Mouse (Mus musculus) embryonic facial prominence, embryonic 11.5 days (tissue): ENCODE measurements around the gene Actn4. TPM values are rescaled to one million over a fixed set of nuclear protein-coding genes. Genes with fewer than 3 reads are reported as not detected.

Experiments
- ATAC-seq: fragments of 200-750 bp; cut with Nextera tagmentation; replicated peaks from 2 replicates; pipeline ENCODE4 v1.8.0; 2017; ENCODE audit warnings: low read depth; ENCODE audit not compliant: insufficient number of reproducible peaks, low FRiP score, low TSS enrichment
- DNase-seq: peaks from one replicate; pipeline ENCODE4 v3.0.0-alpha.2; 2015; ENCODE audit warnings: low spot score
- H3K27ac ChIP-seq: fragments of 300-500 bp; sonication (generic); replicated peaks from 2 replicates; pipeline ENCODE4 v1.5.1; 2014; ENCODE audit warnings: mild to moderate bottlenecking, low read depth, low read length, control low read depth
- H3K27me3 ChIP-seq: fragments of 300-500 bp; sonication (generic); 2 replicates; pipeline ENCODE4 v1.6.1; 2014; ENCODE audit warnings: mild to moderate bottlenecking, low read length, moderate library complexity, mixed read lengths; ENCODE audit not compliant: control insufficient read depth, insufficient read depth
- H3K36me3 ChIP-seq: fragments of 300-500 bp; sonication (generic); replicated peaks from 2 replicates; pipeline ENCODE4 v1.6.1; 2014; ENCODE audit warnings: low read depth, mild to moderate bottlenecking, low read length, moderate library complexity, mixed read lengths; ENCODE audit not compliant: control insufficient read depth, insufficient read depth
- H3K4me1 ChIP-seq: fragments of 300-500 bp; sonication (generic); 2 replicates; pipeline ENCODE4 v1.6.1; 2014; ENCODE audit warnings: low read length, mixed read lengths; ENCODE audit not compliant: control insufficient read depth, insufficient read depth
- H3K4me2 ChIP-seq: fragments of 300-500 bp; sonication (generic); 2 replicates; pipeline ENCODE4 v1.6.1; 2014; ENCODE audit warnings: low read depth, mild to moderate bottlenecking, control low read depth, low read length, moderate library complexity
- H3K4me3 ChIP-seq: fragments of 300-500 bp; sonication (generic); 2 replicates; pipeline ENCODE4 v1.5.1; 2014; ENCODE audit warnings: low read depth, low read length, control low read depth
- H3K9ac ChIP-seq: fragments of 300-500 bp; sonication (generic); replicated peaks from 2 replicates; pipeline ENCODE4 v1.6.1; 2014; ENCODE audit warnings: mild to moderate bottlenecking, control low read depth, low read length
- H3K9me3 ChIP-seq: fragments of 300-500 bp; sonication (generic); replicated peaks from 2 replicates; pipeline ENCODE4 v1.6.1; 2016; ENCODE audit warnings: mild to moderate bottlenecking, low read length, inconsistent platforms, mixed read lengths; ENCODE audit not compliant: control insufficient read depth
- WGBS: fragments of 180-500 bp; shearing (Covaris S2); extraction: QIAGEN DNeasy Blood & Tissue Kit; methylation state at CpG from one replicate; pipeline ENCODE4 v1.1.7; 2014; 5-methylcytosine and 5-hydroxymethylcytosine counted together
- polyA plus RNA-seq: library from polyadenylated mRNA; unstranded; fragments of >200 nt; fragmentation: Nextera tagmentation; extraction: Ambion mirVana; gene quantifications from 2 replicates; pipeline ENCODE4 v1.2.1, GENCODE M21; 2014

The Actn4 gene
- polyA plus RNA-seq, 1 experiment from 2014 or later = 190 TPM

DNA sequence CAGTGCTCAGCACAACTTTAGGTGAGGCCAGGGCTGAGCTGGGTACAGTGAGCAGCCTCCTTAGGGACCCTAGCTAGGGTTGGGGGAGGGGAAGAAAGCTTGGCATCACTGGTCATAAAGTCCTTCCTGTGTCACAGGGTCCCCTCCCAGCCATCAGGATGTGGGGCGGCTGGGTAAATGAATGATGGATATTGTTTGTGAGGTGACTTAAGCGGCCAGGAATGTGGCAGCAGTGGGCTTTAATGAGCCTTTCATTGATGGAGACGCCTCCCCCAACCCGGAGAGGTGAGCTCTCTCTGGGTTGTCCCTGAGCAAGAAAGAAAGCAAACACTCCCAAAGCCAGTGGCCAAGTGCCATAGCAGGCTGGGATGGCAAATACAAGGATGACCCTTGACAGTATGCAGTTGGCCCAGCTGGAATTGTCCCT lies 38.3 kb downstream of the Actn4 start:
- no peaks in the 10 kb centered on the region for H3K36me3 ChIP-seq
- H3K27ac ChIP-seq = peak overlapping the region; percentile 72
- WGBS = 3% methylated on average over 4 of the region's 4 CpGs
- no peak overlapping the region for H3K4me2 ChIP-seq
- H3K4me1 ChIP-seq = peaks cover 15% of the 10 kb centered on the region
- H3K9me3 ChIP-seq = no peaks in the 10 kb centered on the region
- H3K9ac ChIP-seq = no peak overlapping the region
- ATAC-seq (no peak; the same call in 1 of the 2 replicates), DNase-seq (peak; percentile 59)
- H3K4me3 ChIP-seq = no peak overlapping the region
- no peaks in the 10 kb centered on the region for H3K27me3 ChIP-seq

DNA sequence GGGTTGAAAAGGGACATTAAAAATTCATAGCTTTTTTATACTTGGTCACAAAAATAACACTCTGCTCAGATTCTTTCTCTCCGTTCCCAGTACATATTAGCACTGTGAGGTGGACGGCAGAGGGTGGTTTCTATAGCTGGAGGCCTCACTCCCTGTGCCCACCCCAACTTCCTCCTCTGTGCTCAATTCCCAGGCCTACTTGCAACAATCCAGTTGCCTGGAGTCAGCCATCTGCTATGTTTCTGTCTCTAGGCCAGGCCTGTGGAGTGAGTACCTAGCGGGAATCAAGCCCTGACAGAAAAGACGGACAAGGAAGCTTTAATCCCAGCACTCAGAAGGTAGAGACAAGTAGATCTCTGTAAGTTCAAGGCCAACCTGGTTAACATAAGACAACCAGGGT lies 39.5 kb downstream of the Actn4 start:
- Histone ChIP-seq H3K36me3 (peaks cover 4% of the 10 kb centered on the region), H3K9ac (no peak overlapping the region), H3K4me2 (no peak overlapping the region), H3K4me3 (no peak overlapping the region), H3K4me1 (peaks cover 15% of the 10 kb centered on the region), H3K27ac (no peak overlapping the region), H3K27me3 (no peaks in the 10 kb centered on the region), H3K9me3 (no peaks in the 10 kb centered on the region)
- ATAC-seq (no peak), DNase-seq (no peak)
- WGBS = 66% methylated on average over 4 of the region's 4 CpGs

DNA sequence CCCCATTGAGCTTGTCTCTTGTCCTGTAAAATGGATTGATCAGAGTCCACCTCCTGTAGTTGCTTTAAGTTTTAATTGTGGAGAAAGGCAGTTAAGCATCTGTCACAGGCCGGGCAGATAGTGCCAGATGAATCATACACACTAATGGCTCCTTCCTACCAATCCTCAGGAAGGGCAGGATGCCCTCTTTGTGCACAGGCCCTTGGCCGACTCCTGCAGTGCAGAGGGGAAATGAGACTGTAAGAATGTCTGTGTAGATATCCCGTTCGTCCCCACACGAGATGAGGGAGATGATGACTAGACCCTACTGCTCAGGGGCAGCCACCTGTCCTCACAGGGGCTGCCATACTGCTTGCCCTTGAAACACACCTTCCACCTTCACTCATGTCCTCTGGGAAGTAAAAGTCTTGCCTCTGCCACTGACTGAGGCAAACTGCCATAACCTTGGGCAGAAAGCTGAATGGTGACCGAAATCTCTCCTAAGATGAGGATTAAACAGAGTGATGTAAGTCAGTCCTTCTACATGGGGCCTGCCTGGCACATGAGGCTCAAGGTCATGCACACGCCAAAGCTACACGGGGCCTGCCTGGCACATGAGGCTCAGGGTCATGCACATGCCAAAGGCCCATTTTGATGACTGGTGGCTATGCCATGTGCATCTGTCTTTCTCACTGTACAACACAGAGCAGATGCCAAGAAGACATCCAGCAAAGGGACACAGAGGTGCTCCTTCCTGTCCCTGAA lies 40.2 kb downstream of the Actn4 start:
- Histone ChIP-seq H3K27ac (no peak overlapping the region), H3K4me1 (peaks cover 15% of the 10 kb centered on the region), H3K9ac (no peak overlapping the region), H3K9me3 (no peaks in the 10 kb centered on the region), H3K4me2 (no peak overlapping the region), H3K4me3 (no peak overlapping the region), H3K27me3 (no peaks in the 10 kb centered on the region), H3K36me3 (peaks cover 4% of the 10 kb centered on the region)
- 84% methylated on average over 8 of the region's 8 CpGs for WGBS
- ATAC-seq (no peak), DNase-seq (no peak)

DNA sequence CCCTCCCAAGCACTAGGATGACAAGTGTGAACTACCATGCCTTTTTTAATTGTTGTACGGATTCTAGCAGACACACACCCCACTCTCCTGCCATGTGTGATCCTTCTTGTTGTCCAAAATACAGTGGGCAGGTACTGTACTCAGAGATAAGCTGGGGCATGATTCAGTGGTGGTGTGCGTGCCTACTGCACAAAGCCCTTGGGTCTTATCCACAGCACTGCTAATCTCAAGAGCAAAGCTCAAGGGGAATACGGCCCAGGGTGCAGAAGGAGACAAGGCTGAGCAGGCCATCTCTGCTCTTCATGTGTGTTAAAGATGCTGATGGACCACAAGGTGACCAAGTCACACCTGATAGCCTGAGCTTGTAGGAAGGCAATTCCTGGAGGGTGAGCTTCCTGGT lies 41.0 kb downstream of the Actn4 start:
- H3K9ac ChIP-seq = no peak overlapping the region
- no peak for DNase-seq
- no peak for ATAC-seq
- H3K9me3 ChIP-seq = no peaks in the 10 kb centered on the region
- peaks cover 15% of the 10 kb centered on the region for H3K4me1 ChIP-seq
- H3K36me3 ChIP-seq = peaks cover 9% of the 10 kb centered on the region
- H3K27me3 ChIP-seq = no peaks in the 10 kb centered on the region
- H3K4me3 ChIP-seq = no peak overlapping the region
- no peak overlapping the region for H3K4me2 ChIP-seq
- no peak overlapping the region for H3K27ac ChIP-seq
- WGBS = 91% methylated on average over 3 of the region's 3 CpGs

DNA sequence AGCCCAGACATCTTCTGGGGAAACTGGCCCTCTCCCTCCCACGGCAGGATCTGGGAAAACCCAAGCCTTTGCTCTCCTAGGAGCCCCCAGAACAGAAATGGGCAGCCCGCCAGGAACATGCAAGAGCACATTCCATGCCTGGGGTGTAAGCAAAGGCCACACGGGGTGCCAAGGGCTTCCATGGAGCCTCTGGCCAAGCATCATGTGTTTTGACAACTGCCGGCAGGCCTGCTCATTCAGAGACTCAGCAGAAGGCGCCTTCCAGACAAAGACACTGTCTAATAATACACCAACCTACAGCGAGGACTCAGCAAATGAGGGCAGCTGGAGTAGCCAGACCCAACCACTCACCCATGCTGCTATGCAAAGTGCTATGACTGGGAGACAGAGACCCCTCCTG lies 42.3 kb downstream of the Actn4 start:
- 58% methylated on average over 6 of the region's 6 CpGs for whole genome bisulfite sequencing
- DNase-seq (peak; percentile 55), ATAC-seq (peak; percentile 44; the same call in 1 of the 2 replicates)
- no peaks in the 10 kb centered on the region for H3K9me3 ChIP-seq
- H3K4me1 ChIP-seq = peaks cover 10% of the 10 kb centered on the region
- no peak overlapping the region for H3K4me3 ChIP-seq
- H3K27ac ChIP-seq = 0 out of 2 replicates have a peak overlapping the region, but pooled peaks have one; percentile 5
- no peak overlapping the region for H3K9ac ChIP-seq
- H3K27me3 ChIP-seq = no peaks in the 10 kb centered on the region
- H3K4me2 ChIP-seq = no peak overlapping the region
- H3K36me3 ChIP-seq = peaks cover 22% of the 10 kb centered on the region

DNA sequence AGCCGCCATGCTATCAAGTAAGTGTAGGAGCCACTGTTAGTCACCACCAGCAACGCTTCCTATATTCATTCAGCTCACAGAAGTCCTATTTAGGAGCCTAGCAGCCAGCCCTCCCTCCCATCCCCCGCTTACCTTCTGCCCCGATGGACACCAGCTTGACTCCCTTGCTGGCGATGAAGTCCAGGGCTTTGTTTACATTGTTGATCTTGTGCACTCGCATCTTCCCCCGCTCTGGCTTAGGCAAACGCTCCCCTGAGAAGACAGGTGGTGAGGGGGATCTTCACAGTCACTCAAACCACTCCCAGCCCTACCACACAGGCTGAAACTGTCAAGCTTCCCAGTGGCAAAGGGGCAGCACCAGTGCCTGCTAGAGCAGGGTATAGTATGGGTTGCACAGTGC lies 43.6 kb downstream of the Actn4 start:
- no peaks in the 10 kb centered on the region for H3K27me3 ChIP-seq
- peaks cover under 1% of the 10 kb centered on the region; the same call in 1 of the 2 replicates for H3K4me1 ChIP-seq
- H3K4me2 ChIP-seq = no peak overlapping the region
- WGBS = 72% methylated on average over 8 of the region's 8 CpGs
- no peak overlapping the region for H3K27ac ChIP-seq
- H3K9ac ChIP-seq = no peak overlapping the region
- H3K4me3 ChIP-seq = no peak overlapping the region
- ATAC-seq (no peak), DNase-seq (no peak)
- no peaks in the 10 kb centered on the region for H3K9me3 ChIP-seq
- peaks cover 24% of the 10 kb centered on the region for H3K36me3 ChIP-seq

DNA sequence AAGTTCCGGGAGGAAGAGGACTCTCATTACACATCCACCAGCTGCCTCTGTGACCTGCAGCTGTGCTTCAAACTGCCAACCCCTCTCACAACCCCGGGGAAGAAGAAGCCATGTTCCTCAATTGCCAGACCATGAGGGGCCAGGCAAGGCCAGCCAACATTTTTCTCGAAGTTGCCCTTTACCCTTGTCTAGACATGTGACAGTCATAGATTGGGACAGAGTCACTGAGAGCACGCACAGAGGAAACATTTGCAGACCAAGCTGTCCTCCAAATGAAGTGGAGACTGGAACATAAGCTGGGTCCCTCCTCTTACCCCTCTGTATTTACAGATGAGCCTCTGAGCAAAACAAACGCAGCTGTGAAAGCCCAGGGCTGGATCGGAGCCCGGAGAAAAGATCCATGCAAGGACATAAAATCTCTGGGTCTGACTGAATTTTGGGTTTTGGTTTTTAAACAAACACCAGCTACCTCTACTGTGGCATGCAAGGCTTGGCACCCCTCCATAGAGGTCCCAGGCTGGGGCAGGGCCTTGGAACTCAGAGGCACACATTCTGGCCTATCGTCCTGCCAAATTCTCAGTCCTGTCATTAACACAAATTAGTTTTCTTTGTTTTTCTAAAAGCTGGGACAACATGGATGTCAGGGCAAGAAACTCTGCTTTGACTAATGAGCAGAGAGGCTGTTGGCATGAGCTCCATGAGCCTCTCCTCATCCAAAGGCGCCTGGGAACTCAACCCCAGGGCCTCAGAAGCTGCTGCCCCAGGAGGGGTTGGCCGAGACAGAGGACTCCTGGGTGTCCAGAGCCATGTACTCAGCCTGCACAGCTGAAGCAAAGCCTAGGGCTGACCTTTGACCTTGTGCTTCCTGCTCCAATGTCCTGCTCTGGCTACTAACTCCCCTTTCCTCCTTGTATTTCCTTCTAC lies 44.4 kb downstream of the Actn4 start:
- no peak for DNase-seq
- 75% methylated on average over 10 of the region's 10 CpGs for WGBS
- no peak for ATAC-seq
- Histone ChIP-seq H3K9me3 (no peaks in the 10 kb centered on the region), H3K27me3 (no peaks in the 10 kb centered on the region), H3K4me1 (no peaks in the 10 kb centered on the region), H3K36me3 (peaks cover 25% of the 10 kb centered on the region), H3K27ac (no peak overlapping the region), H3K9ac (no peak overlapping the region), H3K4me3 (no peak overlapping the region), H3K4me2 (no peak overlapping the region)

DNA sequence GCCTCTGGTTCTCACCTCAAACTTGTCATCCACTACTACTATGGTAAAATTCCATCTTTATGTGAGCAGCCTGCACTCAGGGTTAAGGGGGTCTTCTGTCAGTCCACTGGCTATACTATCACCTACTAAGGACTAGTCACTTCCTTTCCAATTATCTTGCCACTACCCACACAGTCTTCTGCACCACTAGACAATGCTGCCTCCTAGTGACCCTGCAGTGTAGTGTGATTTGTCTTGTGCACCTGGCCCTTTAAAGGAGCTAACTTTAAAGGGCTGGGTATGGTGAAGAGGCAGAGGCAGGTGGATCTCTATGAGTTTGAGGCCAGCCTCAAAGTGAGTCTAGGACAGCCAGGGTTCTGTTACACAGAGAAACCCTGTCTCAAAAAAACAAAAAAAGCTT lies 45.6 kb downstream of the Actn4 start:
- H3K27me3 ChIP-seq = no peaks in the 10 kb centered on the region
- no peaks in the 10 kb centered on the region for H3K4me1 ChIP-seq
- no peak for DNase-seq
- no peak overlapping the region for H3K4me2 ChIP-seq
- H3K36me3 ChIP-seq = peaks cover 27% of the 10 kb centered on the region
- no peak overlapping the region for H3K9ac ChIP-seq
- no peak overlapping the region for H3K4me3 ChIP-seq
- no peak for ATAC-seq
- no peaks in the 10 kb centered on the region for H3K9me3 ChIP-seq
- H3K27ac ChIP-seq = no peak overlapping the region
